Mouse (Mus musculus) midbrain, embryonic 10.5 days (tissue): ENCODE measurements around the gene 2900026A02Rik. TPM values are rescaled to one million over a fixed set of nuclear protein-coding genes. Genes with fewer than 3 reads are reported as not detected.
"Not testable (repeated sequence)": the region's sequence is repeated elsewhere in the genome, so short reads cannot be mapped to it uniquely, and the experiment has no call there.

Experiments used
- DNase-seq: peaks from one replicate; pipeline ENCODE4 v3.0.0-alpha.2; 2017; ENCODE audit warnings: low spot score
- H3K27ac ChIP-seq: fragments of 300-500 bp; sonication (generic); replicated peaks from 2 replicates; pipeline ENCODE4 v1.5.1; 2016; ENCODE audit warnings: mild to moderate bottlenecking
- H3K27me3 ChIP-seq: fragments of 300-500 bp; sonication (generic); 2 replicates; pipeline ENCODE4 v1.6.1; 2016; ENCODE audit warnings: low read depth, mild to moderate bottlenecking; ENCODE audit not compliant: poor library complexity, severe bottlenecking
- H3K36me3 ChIP-seq: fragments of 300-500 bp; sonication (generic); 2 replicates; pipeline ENCODE4 v1.6.1; 2016; ENCODE audit warnings: mild to moderate bottlenecking, moderate library complexity
- H3K4me1 ChIP-seq: fragments of 300-500 bp; sonication (generic); 2 replicates; pipeline ENCODE4 v1.6.1; 2016
- H3K4me3 ChIP-seq: fragments of 300-500 bp; sonication (generic); 2 replicates; pipeline ENCODE4 v1.5.1; 2016; ENCODE audit warnings: mild to moderate bottlenecking, moderate library complexity
- H3K9me3 ChIP-seq: fragments of 300-500 bp; sonication (generic); replicated peaks from 2 replicates; pipeline ENCODE4 v1.6.1; 2016; ENCODE audit warnings: mild to moderate bottlenecking
- WGBS: fragments of 180-500 bp; shearing (Covaris S2); methylation state at CpG from one replicate; pipeline ENCODE4 v1.1.7; 2016; 5-methylcytosine and 5-hydroxymethylcytosine counted together
- polyA plus RNA-seq: library from polyadenylated mRNA; unstranded; fragments of >200 nt; fragmentation: Nextera tagmentation; extraction: Ambion mirVana; gene quantifications from 2 replicates; pipeline ENCODE4 v1.2.1, GENCODE M21; 2016

The 2900026A02Rik gene
- polyA plus RNA-seq, 1 experiment from 2014 or later = 2.7 TPM

DNA sequence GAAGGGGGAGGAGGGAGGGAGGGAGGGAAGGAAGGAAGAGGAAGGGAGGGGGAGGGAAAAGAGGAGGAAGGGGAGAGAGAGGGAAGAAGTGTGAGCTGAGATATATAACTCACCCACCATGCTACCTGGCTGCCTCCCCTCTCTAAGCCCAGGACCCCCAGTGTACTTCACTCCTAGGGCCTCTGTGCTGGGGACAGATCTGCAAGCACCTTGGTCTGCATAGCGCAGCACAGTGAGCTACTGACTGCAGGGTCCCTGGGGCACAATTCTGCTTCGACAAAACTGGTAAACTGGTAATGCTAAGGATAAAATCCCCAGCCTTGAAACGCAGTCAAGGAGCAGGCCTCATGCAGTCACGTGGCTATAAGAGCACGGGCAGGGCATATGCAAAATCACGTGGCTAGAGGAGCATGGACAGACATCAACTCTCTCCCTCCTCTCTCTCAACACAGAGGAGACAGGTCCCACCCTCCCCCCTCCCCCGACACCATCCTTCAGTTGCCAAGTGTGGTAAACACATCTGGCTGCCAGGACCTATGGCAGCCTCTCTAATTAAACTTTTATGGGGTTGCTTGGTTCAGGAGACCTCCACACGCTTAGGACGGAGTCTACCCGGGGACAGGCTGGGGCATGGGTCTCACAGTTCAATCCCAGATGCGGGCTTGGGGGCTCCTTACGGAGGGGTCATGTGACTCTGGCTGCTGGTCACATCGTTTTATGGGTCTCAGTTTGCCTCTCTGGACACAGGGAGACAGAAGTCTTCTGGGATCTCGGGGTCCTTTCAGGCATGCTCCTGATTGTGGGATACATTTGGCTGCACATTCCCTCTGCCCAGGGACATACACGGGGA is 100.1 kb downstream of the 2900026A02Rik start:
- H3K27ac ChIP-seq = peak overlapping the region; percentile 24
- no peak for DNase-seq

DNA sequence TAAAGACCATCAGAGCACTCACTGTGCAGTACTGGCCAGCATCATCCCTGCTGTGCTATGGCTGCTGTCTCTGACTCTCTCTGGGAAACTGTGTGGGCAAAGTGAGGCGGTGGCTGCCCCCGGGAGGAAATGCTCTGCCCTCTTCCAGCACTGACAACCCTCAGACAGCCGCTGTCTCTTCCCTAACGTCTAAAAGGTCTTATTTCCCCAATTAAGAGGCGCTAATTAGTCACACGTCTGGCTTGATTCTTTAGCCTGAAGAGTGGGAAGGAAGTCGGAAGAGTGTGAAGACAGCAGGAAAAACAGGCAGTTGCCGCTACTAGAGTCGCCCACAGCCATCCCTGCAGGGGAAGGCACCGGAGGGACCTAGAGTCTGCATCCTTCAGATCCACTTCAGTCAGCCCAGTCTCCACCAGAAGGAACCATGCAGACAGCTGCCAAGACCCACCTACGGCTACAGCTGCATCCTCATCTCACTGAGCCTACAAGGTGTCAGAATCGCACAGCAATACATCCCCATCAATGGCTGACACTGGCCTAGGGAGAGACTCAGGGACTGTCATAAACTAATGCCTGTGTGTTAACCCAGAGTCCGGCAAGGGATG is 101.1 kb downstream of the 2900026A02Rik start:
- Histone ChIP-seq H3K36me3 (no peaks in the 10 kb centered on the region), H3K4me1 (peaks cover 42% of the 10 kb centered on the region), H3K27me3 (no peaks in the 10 kb centered on the region), H3K27ac (peak overlapping the region; percentile 3), H3K9me3 (no peaks in the 10 kb centered on the region), H3K4me3 (no peak overlapping the region)
- 51% methylated on average over 13 of the region's 13 CpGs for WGBS
- no peak for DNase-seq

More for the DNA sequence above, 100.1 kb downstream of the 2900026A02Rik start:
- Histone ChIP-seq H3K4me1 (peaks cover 42% of the 10 kb centered on the region), H3K4me3 (no peak overlapping the region), H3K9me3 (no peaks in the 10 kb centered on the region), H3K36me3 (no peaks in the 10 kb centered on the region), H3K27me3 (no peaks in the 10 kb centered on the region)
- WGBS = 45% methylated on average over 15 of the region's 15 CpGs

DNA sequence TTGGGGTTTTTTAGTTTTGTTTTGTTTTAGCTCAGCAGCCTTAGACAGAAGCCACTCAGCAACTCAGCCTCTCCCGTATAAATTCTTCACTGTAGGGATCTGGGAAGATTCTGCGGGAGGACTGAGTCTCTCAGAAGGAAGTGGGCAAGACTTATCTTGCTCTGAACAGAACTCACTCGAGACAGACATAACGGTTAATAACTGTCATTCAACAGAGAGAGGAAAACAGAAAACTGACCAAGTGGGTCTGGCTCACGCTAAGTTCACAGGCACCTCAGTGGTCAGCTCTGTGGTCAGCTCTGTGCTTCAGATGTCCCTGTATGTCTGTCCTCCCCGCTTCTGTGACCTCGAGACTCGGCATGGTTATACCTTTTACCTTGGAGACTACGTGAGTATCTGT is 101.7 kb downstream of the 2900026A02Rik start:
- Histone ChIP-seq H3K27me3 (no peaks in the 10 kb centered on the region), H3K4me3 (no peak overlapping the region), H3K27ac (0 out of 2 replicates have a peak overlapping the region, but pooled peaks have one; percentile 3), H3K36me3 (no peaks in the 10 kb centered on the region), H3K9me3 (no peaks in the 10 kb centered on the region), H3K4me1 (peaks cover 48% of the 10 kb centered on the region)
- WGBS = 84% methylated on average over 9 of the region's 9 CpGs
- no peak for DNase-seq

DNA sequence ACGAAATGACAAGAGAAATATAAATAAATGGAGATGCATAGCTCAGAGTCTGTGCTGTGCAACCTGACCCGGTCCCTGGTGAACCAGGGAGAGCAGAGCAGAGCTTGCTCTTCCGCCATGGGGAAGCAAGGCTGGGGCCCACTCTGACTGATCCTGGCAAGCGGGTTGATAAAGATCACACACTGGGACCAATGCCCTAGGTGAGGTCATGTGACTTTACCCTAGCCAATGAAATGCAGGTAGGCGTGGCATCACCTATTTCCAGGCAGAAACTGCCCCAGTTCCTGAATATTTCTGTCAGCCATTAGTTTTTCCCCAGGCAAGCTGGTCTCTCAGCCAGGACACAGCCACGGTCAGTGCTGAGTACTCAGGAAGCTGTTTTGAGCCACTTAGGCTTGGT is 102.3 kb downstream of the 2900026A02Rik start:
- DNase-seq = no peak
- WGBS = 55% methylated on average over 6 of the region's 6 CpGs

DNA sequence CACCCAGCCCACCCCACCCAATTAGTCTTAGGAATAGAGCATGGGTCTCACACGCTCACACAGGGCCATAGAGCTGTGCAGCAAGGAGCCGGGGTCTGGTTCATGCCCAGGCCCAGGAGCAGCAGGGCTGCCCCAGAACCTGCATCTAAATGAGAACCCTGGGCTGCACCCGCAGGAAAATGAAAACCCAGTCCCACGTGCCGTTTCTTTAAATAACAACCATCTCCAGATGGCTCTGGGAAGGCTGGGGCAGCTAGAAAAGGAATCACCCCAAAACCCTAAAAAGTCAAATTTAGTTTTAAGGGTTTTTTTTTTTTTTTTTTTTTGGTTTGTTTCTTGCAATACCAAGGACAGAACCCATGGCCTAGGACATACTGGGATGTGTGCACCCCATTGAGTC is 103.7 kb downstream of the 2900026A02Rik start:
- peaks cover 49% of the 10 kb centered on the region for H3K4me1 ChIP-seq
- no peaks in the 10 kb centered on the region for H3K27me3 ChIP-seq
- 83% methylated on average over 5 of the region's 5 CpGs for WGBS
- no peak overlapping the region for H3K27ac ChIP-seq
- no peak for DNase-seq
- no peaks in the 10 kb centered on the region for H3K36me3 ChIP-seq
- H3K4me3 ChIP-seq = no peak overlapping the region
- no peaks in the 10 kb centered on the region for H3K9me3 ChIP-seq

More for the DNA sequence above, 102.3 kb downstream of the 2900026A02Rik start:
- Histone ChIP-seq H3K4me3 (no peak overlapping the region), H3K27ac (no peak overlapping the region), H3K27me3 (no peaks in the 10 kb centered on the region), H3K4me1 (peaks cover 51% of the 10 kb centered on the region), H3K9me3 (no peaks in the 10 kb centered on the region), H3K36me3 (no peaks in the 10 kb centered on the region)

DNA sequence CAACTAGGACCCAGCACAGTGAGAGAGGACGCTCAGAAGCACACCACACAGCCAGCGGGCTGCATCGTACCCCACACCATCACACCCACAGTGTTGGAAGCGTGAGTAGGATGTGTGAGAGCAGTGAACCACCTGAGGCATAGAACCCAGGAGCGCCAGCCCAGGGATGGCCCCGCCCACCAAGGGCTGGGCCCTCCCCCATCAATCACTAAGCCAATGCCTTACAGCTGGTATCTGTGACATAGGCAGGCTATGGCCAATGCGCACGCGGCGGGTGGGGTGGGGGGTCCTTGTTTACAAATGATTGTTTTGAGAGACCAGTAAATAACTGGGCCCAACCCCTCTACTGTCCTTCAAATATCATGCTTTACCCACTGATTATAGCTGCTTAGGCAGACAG is 105.1 kb downstream of the 2900026A02Rik start:
- Histone ChIP-seq H3K4me3 (no peak overlapping the region), H3K27me3 (no peaks in the 10 kb centered on the region), H3K36me3 (no peaks in the 10 kb centered on the region), H3K9me3 (no peaks in the 10 kb centered on the region), H3K27ac (0 out of 2 replicates have a peak overlapping the region, but pooled peaks have one; percentile 28), H3K4me1 (peaks cover 42% of the 10 kb centered on the region)
- DNase-seq = no peak
- 58% methylated on average over 10 of the region's 10 CpGs for WGBS

DNA sequence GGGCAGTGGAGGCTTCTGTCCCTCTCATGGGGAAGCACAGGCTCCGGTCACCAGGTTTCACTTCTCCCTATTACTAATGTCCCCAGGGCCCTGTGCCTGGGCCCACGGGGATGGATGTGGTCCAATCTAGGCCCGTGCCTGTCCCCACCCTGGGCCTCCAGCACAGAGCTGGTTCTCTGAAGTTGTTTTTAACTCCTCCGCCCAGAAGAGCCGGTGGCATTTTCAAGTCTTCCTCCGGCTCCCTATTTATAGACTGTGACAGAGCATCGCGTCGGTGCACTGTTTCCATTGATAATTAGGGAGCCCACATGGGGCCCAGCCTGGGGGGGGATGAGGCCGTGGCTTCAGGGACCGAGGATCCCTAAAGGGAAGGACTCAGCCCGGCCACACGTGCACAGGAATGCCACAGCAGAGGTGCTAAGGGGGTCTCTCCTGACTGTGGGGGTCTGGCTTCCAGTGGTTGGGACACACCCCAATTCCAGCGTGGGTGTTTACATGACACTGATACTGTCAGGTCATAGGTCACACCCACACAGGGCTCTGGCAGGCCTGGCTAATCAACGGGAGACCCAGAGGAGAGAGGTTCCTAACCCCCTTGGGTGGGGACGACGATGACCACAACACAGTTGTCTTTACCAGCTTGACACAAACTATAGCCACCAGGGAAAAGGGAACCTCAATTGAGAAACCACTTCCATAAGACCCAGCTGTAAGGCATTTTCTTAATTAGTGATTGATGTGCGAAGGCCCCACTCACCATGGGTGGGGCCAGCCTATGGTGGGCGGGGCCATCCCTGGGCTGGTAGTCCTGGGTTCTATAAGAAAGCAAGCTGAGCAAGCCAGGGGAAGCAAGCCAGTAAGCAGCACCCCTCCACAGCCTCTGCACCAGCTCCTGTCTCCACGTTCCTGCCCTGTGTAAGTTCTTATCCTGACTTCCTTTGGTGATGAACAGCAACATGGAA is 106.5 kb downstream of the 2900026A02Rik start:
- Histone ChIP-seq H3K9me3 (no peaks in the 10 kb centered on the region), H3K27me3 (no peaks in the 10 kb centered on the region), H3K27ac (peak overlapping the region; percentile 57; the same call in 1 of the 2 replicates), H3K4me1 (peaks cover 36% of the 10 kb centered on the region), H3K36me3 (no peaks in the 10 kb centered on the region), H3K4me3 (no peak overlapping the region)
- WGBS = 71% methylated on average over 20 of the region's 20 CpGs
- no peak for DNase-seq

DNA sequence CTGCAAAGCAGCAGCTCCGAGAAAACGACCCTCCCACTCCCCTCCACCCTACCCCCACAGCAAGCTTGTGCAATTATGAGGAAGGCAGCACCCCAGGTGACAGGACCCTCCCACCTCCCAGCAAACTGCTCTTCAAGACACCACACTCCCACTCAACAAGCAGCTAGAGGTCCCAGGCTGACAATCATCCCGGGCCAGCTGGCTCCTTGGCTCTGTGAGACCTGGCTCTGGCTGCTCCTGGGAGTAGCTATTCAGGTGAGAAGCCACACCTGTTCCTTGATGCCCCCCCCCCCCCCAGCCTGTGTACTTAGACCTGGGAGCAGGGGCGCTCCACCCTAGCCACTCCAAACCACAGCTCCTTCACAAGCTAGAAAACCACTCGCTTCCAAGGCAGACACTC is 107.9 kb downstream of the 2900026A02Rik start:
- no peak overlapping the region for H3K27ac ChIP-seq
- WGBS = 62% methylated on average over 5 of the region's 5 CpGs

DNA sequence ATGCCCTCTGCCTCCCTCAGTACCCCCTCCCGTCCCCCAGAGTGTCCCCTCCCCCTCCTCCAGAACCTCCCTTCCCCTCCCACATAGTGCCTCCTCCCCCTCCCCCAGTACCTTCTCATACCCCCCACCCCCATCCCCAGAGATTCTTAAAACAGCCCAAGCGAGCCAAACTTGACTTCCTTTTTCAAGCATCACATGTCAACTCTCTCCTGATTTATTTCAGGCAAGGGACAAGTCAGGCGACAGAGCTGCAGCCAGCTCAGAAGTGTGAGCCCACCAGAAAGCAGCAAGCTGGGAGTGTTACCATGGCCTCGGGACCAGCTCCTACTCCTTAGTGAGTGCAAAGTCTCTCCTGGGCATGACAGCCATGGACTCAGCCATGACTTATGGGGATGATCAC is 109.7 kb downstream of the 2900026A02Rik start:
- WGBS = 30% methylated on average over 4 of the region's 4 CpGs
- no peaks in the 10 kb centered on the region for H3K9me3 ChIP-seq
- no peaks in the 10 kb centered on the region for H3K36me3 ChIP-seq
- H3K27ac ChIP-seq = peak overlapping the region; percentile 80
- H3K4me3 ChIP-seq = no peak overlapping the region
- H3K27me3 ChIP-seq = no peaks in the 10 kb centered on the region
- DNase-seq = no peak
- peaks cover 27% of the 10 kb centered on the region for H3K4me1 ChIP-seq

More for the DNA sequence above, 107.9 kb downstream of the 2900026A02Rik start:
- H3K4me1 ChIP-seq = peaks cover 31% of the 10 kb centered on the region
- no peak overlapping the region for H3K4me3 ChIP-seq
- H3K27me3 ChIP-seq = no peaks in the 10 kb centered on the region
- H3K9me3 ChIP-seq = no peaks in the 10 kb centered on the region
- DNase-seq = no peak
- no peaks in the 10 kb centered on the region for H3K36me3 ChIP-seq

DNA sequence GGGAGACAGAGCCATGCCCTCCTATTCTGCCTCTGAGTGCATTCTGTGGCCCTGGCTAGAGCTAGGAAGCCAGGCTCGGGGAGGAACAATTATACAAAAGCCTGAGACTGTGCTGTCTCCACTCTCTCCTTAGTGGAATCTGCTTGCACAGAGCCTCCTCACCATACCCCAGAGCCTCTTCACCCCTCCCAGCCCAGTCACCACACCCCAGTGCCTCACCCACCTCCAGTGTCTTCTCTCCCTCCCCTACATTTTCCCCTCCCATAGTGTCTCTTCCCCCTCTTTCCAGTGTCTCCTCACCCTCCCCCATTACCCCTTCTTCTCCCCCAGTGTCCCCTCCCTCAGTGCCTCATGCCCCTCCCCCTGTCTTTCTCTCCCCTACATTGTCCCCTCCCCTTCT is 110.1 kb downstream of the 2900026A02Rik start:
- Histone ChIP-seq H3K4me3 (no peak overlapping the region), H3K9me3 (no peaks in the 10 kb centered on the region), H3K4me1 (peaks cover 27% of the 10 kb centered on the region), H3K27ac (peak overlapping the region; percentile 80), H3K27me3 (no peaks in the 10 kb centered on the region), H3K36me3 (no peaks in the 10 kb centered on the region)
- DNase-seq = no peak
- 0% methylated on average over 1 of the region's 1 CpGs for WGBS

DNA sequence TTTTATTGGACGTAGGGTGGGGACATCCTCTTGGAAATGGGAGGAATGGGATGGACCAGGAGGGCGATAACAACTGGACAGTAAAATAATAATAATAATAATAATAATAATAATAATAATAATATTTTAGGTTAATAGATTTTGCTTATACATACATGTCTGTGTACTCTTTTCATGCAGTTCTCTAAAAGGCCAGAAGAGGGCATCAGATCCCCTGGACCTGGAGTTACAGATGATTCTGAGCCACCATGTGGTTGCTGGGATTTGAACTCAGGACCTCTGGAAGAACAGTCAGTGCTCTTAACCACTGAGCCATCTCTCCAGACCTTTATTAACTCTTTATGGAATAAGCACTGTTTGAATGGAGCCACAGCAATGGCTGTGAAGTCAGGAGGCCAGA is 111.4 kb downstream of the 2900026A02Rik start:
- WGBS = 82% methylated on average over 2 of the region's 2 CpGs
- not testable (repeated sequence) for DNase-seq, H3K27ac ChIP-seq, H3K9me3 ChIP-seq, H3K4me3 ChIP-seq, H3K36me3 ChIP-seq, H3K27me3 ChIP-seq
- H3K4me1 ChIP-seq = peaks cover 25% of the 10 kb centered on the region

DNA sequence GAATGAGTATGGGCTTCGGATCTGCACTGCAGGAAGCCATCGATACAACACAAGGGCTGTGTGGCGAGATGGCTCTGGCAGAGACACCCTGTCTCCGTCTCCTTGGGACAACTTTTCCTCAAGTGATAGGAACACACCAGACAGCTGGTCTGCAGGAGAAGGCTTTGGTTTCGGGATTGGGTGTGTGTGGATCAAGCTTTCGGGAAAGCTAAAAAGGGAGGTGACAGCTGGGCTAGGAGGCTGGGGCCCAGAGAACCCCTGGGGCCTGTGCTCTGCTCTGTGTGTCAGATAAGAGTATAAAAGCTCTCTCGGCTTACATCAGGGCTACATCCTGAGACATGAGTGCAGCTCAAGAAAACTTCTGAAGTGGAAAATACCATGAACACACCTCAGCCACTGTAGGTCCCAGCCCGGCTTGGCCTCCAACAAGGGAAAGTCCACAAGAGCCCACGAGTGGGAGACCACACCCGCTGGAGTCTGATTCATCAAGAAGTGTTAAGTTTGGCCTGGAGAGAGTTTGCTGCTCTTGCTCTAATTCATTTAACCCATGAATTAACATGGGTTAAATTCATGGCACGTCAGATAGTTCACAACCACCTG is 112.8 kb downstream of the 2900026A02Rik start:
- no peak for DNase-seq
- Histone ChIP-seq H3K4me3 (no peak overlapping the region), H3K4me1 (peaks cover 24% of the 10 kb centered on the region), H3K27me3 (no peaks in the 10 kb centered on the region), H3K36me3 (no peaks in the 10 kb centered on the region), H3K27ac (no peak overlapping the region; the same call in 1 of the 2 replicates), H3K9me3 (no peaks in the 10 kb centered on the region)
- WGBS = 82% methylated on average over 11 of the region's 11 CpGs
